Mouse (Mus musculus): ENCODE results near the gene Dnase2a. TPM values are rescaled to one million over a fixed set of nuclear protein-coding genes. Genes with fewer than 3 reads are reported as not detected.

Gene Dnase2a
- polyA plus RNA-seq (2016; fragmentation: Nextera tagmentation; extraction: Ambion mirVana): 3.2 and 3.8 TPM in 2 replicates

GRCm38 (mm10) chr8:84908421-84909161 lies at the start of gene Dnase2a:
Gene Dnase2a, plus strand, starts transcription at chr8:84908560.
- Histone ChIP-seq H3K27me3 (ENCODE audit: insufficient read depth, poor library complexity, severe bottlenecking) (peaks cover 61% of the 10 kb centered on the region), H3K27ac (peak within 1 kb of the TSS; percentile 76), H3K36me3 (no peaks in the 10 kb centered on the region), H3K4me1 (peaks cover 22% of the 10 kb centered on the region), H3K9me3 (no peaks in the 10 kb centered on the region), H3K4me3 (peak within 1 kb of the TSS; percentile 71)
- peak; percentile 98 for DNase-seq (ENCODE audit: low spot score)
- under 1% methylated on average over 45 of the region's 45 CpGs for WGBS

- Histone ChIP-seq H3K27me3 (ENCODE audit: insufficient read depth, poor library complexity, severe bottlenecking) (peaks cover 10% of the 10 kb centered on the region; the same call in 1 of the 2 replicates), H3K4me1 (peaks cover 14% of the 10 kb centered on the region), H3K36me3 (peaks cover 32% of the 10 kb centered on the region), H3K9me3 (no peaks in the 10 kb centered on the region), H3K27ac (peak within 1 kb of the TSS; percentile 88), H3K4me3 (peak within 1 kb of the TSS; percentile 63)
- DNase-seq (ENCODE audit: low spot score): peak; percentile 90
- 10% methylated on average over 46 of the region's 46 CpGs for WGBS
Measured at GRCm38 (mm10) chr8:84871376-84872308, 36.7 kb upstream of the Dnase2a start, which contains the start of gene Syce2. Gene Syce2, plus strand, starts transcription at chr8:84872111.

GRCm38 (mm10) chr8:84872309-84872965 lies 35.9 kb upstream of the Dnase2a start:
- peak overlapping the region; percentile 63 for H3K4me3 ChIP-seq
- peaks cover 27% of the 10 kb centered on the region for H3K36me3 ChIP-seq
- no peaks in the 10 kb centered on the region for H3K9me3 ChIP-seq
- peak overlapping the region; percentile 88 for H3K27ac ChIP-seq
- H3K27me3 ChIP-seq (ENCODE audit: insufficient read depth, poor library complexity, severe bottlenecking): peaks cover 10% of the 10 kb centered on the region; the same call in 1 of the 2 replicates
- peaks cover 14% of the 10 kb centered on the region for H3K4me1 ChIP-seq
- peak; percentile 79 for DNase-seq (ENCODE audit: low spot score)
- 3% methylated on average over 54 of the region's 54 CpGs for WGBS

- H3K36me3 ChIP-seq: peaks cover 21% of the 10 kb centered on the region
- WGBS: 72% methylated on average over 4 of the region's 4 CpGs
- peaks cover 14% of the 10 kb centered on the region for H3K4me1 ChIP-seq
- H3K4me3 ChIP-seq: peak overlapping the region; percentile 63
- H3K27me3 ChIP-seq (ENCODE audit: insufficient read depth, poor library complexity, severe bottlenecking): peaks cover 10% of the 10 kb centered on the region; the same call in 1 of the 2 replicates
- H3K27ac ChIP-seq: peak overlapping the region; percentile 88; the same call in 1 of the 2 replicates
- no peaks in the 10 kb centered on the region for H3K9me3 ChIP-seq
- no peak for DNase-seq (ENCODE audit: low spot score)
Measured at GRCm38 (mm10) chr8:84873016-84873415, 35.3 kb upstream of the Dnase2a start.

- Histone ChIP-seq H3K4me1 (peaks cover 12% of the 10 kb centered on the region), H3K9me3 (no peaks in the 10 kb centered on the region), H3K27ac (no peak overlapping the region), H3K27me3 (ENCODE audit: insufficient read depth, poor library complexity, severe bottlenecking) (peaks cover 10% of the 10 kb centered on the region; the same call in 1 of the 2 replicates), H3K4me3 (no peak overlapping the region), H3K36me3 (peaks cover 8% of the 10 kb centered on the region)
- DNase-seq (ENCODE audit: low spot score): no peak
- WGBS: 81% methylated on average over 3 of the region's 3 CpGs
Measured at GRCm38 (mm10) chr8:84874339-84874738, 34.0 kb upstream of the Dnase2a start.

DNA sequence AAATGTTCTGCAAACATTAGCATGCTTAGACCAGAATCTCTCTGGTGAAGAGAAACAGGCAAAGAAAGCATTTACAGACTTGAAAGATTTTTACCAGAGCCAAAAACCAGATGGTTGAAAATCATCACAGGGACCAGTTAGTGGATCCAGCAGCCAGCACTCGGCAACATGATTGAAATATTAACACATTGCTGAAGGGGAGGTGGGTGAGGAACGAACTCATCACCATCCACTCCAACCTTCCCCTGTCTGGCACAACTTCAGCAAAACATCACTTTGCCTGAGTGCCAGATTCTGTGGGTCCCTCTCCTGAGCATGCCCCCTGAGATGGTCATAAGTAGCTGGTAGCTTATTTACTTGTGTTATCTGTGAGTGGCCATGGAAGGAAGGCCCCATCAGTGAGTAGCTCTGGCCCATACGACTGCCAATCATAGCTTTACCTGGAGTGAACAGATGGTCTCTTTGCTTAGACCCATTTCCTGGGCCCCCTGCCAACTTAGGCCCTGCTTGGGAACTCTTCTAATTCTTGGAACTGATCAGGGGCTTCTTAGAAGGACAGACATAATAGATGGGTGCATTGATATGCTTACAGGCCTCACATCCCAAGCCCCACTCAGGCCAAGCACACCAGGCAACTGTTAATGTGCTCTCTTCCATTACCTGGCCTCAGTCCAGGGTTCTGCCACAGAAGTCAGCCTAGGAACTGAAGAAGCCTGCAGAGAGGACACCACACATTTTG lies 30.9 kb upstream of the Dnase2a start:
- Histone ChIP-seq H3K27ac (no peak overlapping the region), H3K27me3 (ENCODE audit: insufficient read depth, poor library complexity, severe bottlenecking) (peaks cover 7% of the 10 kb centered on the region; the same call in 1 of the 2 replicates), H3K4me3 (no peak overlapping the region), H3K4me1 (peaks cover 4% of the 10 kb centered on the region), H3K9me3 (no peaks in the 10 kb centered on the region), H3K36me3 (peaks cover 3% of the 10 kb centered on the region; the same call in 1 of the 2 replicates)
- 83% methylated on average over 3 of the region's 3 CpGs for WGBS
- no peak for DNase-seq (ENCODE audit: low spot score)

- no peak overlapping the region for H3K27ac ChIP-seq
- H3K9me3 ChIP-seq: no peaks in the 10 kb centered on the region
- WGBS: 71% methylated on average over 1 of the region's 1 CpGs
- no peaks in the 10 kb centered on the region for H3K27me3 ChIP-seq (ENCODE audit: insufficient read depth, poor library complexity, severe bottlenecking)
- H3K36me3 ChIP-seq: peaks cover 3% of the 10 kb centered on the region; the same call in 1 of the 2 replicates
- H3K4me3 ChIP-seq: no peak overlapping the region
- no peak for DNase-seq (ENCODE audit: low spot score)
- H3K4me1 ChIP-seq: no peaks in the 10 kb centered on the region
Measured at GRCm38 (mm10) chr8:84878915-84879314, 29.4 kb upstream of the Dnase2a start.

DNA sequence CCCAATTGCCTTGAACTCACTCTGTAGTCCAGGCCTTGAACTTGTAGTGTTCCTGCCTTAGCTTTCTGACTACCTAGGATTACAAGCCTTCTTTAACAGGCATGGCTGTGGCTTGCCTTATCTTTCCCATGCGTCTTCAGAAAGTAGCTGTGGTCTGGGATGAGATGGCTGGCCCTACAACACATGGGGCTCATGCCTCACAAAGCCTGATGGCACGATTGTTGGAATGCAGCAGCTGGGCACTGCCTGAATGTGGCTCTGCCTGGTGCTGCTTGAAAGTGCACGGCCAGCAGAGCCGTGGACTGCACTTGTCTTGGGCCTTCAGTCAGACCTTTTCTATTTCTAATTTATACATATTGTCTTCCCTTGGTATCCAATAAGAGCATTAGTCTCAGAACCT lies 23.6 kb upstream of the Dnase2a start:
- Histone ChIP-seq H3K27me3 (ENCODE audit: insufficient read depth, poor library complexity, severe bottlenecking) (no peaks in the 10 kb centered on the region), H3K27ac (no peak overlapping the region), H3K4me1 (no peaks in the 10 kb centered on the region), H3K4me3 (no peak overlapping the region), H3K36me3 (peaks cover 41% of the 10 kb centered on the region), H3K9me3 (no peaks in the 10 kb centered on the region)
- no peak for DNase-seq (ENCODE audit: low spot score)
- 78% methylated on average over 4 of the region's 4 CpGs for WGBS

GRCm38 (mm10) chr8:84888280-84888679 lies 20.1 kb upstream of the Dnase2a start:
- 94% methylated on average over 3 of the region's 3 CpGs for WGBS
- H3K4me1 ChIP-seq: peaks cover 11% of the 10 kb centered on the region
- no peak overlapping the region for H3K4me3 ChIP-seq
- H3K27ac ChIP-seq: no peak overlapping the region
- no peaks in the 10 kb centered on the region for H3K27me3 ChIP-seq (ENCODE audit: insufficient read depth, poor library complexity, severe bottlenecking)
- DNase-seq (ENCODE audit: low spot score): no peak
- H3K9me3 ChIP-seq: no peaks in the 10 kb centered on the region
- peaks cover 55% of the 10 kb centered on the region for H3K36me3 ChIP-seq

DNA sequence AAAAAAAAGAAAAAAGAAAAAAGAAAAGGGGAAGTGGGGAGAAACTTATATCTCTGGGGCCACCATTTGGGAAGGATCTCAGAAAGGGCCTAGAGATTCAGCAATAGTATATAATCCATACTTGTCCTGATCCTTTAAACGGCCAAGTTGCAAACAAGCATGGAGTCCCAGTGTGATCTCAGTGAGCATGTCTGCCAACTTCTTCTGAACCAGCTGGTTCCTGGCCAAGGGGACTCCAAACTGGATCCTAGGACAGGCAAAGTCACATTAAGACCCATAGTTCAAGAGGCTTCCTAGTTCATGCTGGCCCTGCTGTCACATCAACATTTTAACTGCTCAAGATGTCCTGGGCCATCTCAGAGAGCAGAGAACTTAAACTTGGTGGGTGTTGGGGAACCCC lies 19.2 kb upstream of the Dnase2a start:
- Histone ChIP-seq H3K27me3 (ENCODE audit: insufficient read depth, poor library complexity, severe bottlenecking) (no peaks in the 10 kb centered on the region), H3K4me1 (peaks cover 11% of the 10 kb centered on the region), H3K36me3 (peaks cover 55% of the 10 kb centered on the region), H3K9me3 (no peaks in the 10 kb centered on the region), H3K27ac (no peak overlapping the region), H3K4me3 (no peak overlapping the region)
- no peak for DNase-seq (ENCODE audit: low spot score)
- WGBS: 97% methylated on average over 1 of the region's 1 CpGs

DNA sequence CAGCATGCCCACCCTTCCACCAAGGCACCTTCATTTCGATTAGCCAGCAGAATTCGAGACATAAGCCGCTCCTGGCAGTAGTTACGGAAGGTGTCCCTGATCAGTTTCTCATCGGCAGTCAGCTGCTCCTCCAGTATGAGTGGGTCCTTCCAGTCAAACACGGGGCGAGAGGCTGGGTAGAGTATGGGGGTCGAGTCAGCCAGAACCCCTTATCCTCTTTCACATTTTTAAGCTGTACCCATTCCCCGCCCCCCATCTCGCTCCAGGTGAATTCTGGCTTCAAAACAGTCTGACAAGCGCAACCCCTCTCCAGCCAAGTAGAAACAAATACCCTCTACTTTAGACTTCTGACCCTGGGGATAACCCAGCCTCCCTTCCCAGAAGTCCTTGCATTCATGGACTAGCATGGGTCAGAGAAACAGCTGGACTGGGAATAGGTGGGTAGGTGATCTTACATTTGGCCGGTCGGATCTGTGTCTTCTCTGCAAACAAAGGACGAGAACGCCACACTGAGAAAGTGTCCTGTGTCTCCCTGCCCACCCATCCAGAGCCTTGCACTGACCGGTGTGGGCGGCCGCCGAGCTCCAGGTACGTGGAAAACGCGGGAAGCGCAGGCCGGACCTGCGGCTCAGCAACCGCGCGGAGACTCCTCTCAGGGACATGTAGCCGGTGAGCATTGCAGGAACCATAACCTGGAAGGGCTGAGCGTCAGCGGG lies 15.2 kb upstream of the Dnase2a start:
- Histone ChIP-seq H3K4me1 (peaks cover 11% of the 10 kb centered on the region), H3K4me3 (peak overlapping the region; percentile 85), H3K27me3 (ENCODE audit: insufficient read depth, poor library complexity, severe bottlenecking) (no peaks in the 10 kb centered on the region), H3K27ac (peak overlapping the region; percentile 86), H3K36me3 (peaks cover 28% of the 10 kb centered on the region), H3K9me3 (no peaks in the 10 kb centered on the region)
- no peak for DNase-seq (ENCODE audit: low spot score)
- 11% methylated on average over 31 of the region's 31 CpGs for WGBS

All from heart, embryonic 10.5 days (tissue).